Mouse (Mus musculus): ENCODE data around the gene Siglece.
"Not testable (repeated sequence)": the region's sequence is repeated elsewhere in the genome, so short reads cannot be mapped to it uniquely, and the experiment has no call there.

Gene Siglece

GRCm38 (mm10) chr7:43660002-43660401, at the start of gene Siglece:
Gene Siglece, minus strand, starts transcription at chr7:43660161.
- in situ Hi-C loops (cut with MboI) = no loop called here

- in situ Hi-C loops (cut with MboI) = no loop called here
These were observed 30.2 kb upstream of the Siglece start, which contains the start of gene Klk14 for GRCm38 (mm10) chr7:43690118-43690517. Gene Klk14, plus strand, starts transcription at chr7:43690418.

GRCm38 (mm10) chr7:43685088-43685487, 25.1 kb upstream of the Siglece start:
- in situ Hi-C loops (cut with MboI) = no loop called here

- in situ Hi-C loops (cut with MboI) = not testable (repeated sequence)
These were observed 22.6 kb upstream of the Siglece start for GRCm38 (mm10) chr7:43682511-43682910.

- in situ Hi-C loops (cut with MboI) = no loop called here
These were observed 21.0 kb upstream of the Siglece start for GRCm38 (mm10) chr7:43680960-43681359.

GRCm38 (mm10) chr7:43678517-43678916, 18.6 kb upstream of the Siglece start:
- in situ Hi-C loops (cut with MboI) = no loop called here

- in situ Hi-C loops (cut with MboI) = no loop called here
These were observed 15.1 kb upstream of the Siglece start for GRCm38 (mm10) chr7:43675091-43675490.

GRCm38 (mm10) chr7:43672581-43673260, 12.8 kb upstream of the Siglece start:
- in situ Hi-C loops (cut with MboI) = no loop called here

GRCm38 (mm10) chr7:43671809-43672580, 12.0 kb upstream of the Siglece start, which contains the start of gene Ctu1:
Gene Ctu1, plus strand, starts transcription at chr7:43672016.
- in situ Hi-C loops (cut with MboI) = no loop called here

GRCm38 (mm10) chr7:43671064-43671808, 11.3 kb upstream of the Siglece start:
- in situ Hi-C loops (cut with MboI) = no loop called here

- in situ Hi-C loops (cut with MboI) = no loop called here
These were observed 8.6 kb upstream of the Siglece start for GRCm38 (mm10) chr7:43668582-43668981.

- in situ Hi-C loops (cut with MboI) = not testable (repeated sequence)
These were observed 7.3 kb upstream of the Siglece start for GRCm38 (mm10) chr7:43667221-43667620.

- in situ Hi-C loops (cut with MboI) = no loop called here
These were observed 2.8 kb upstream of the Siglece start for GRCm38 (mm10) chr7:43662804-43663203.

- in situ Hi-C loops (cut with MboI) = no loop called here
These were observed 3.7 kb downstream of the Siglece start for GRCm38 (mm10) chr7:43656232-43656631.

GRCm38 (mm10) chr7:43654519-43654918, 5.4 kb downstream of the Siglece start:
- in situ Hi-C loops (cut with MboI) = no loop called here

GRCm38 (mm10) chr7:43652683-43653082, 7.3 kb downstream of the Siglece start:
- in situ Hi-C loops (cut with MboI) = no loop called here

GRCm38 (mm10) chr7:43643046-43643652, 16.8 kb downstream of the Siglece start:
- in situ Hi-C loops (cut with MboI) = no loop called here

GRCm38 (mm10) chr7:43642587-43642986, 17.4 kb downstream of the Siglece start:
- in situ Hi-C loops (cut with MboI) = no loop called here

GRCm38 (mm10) chr7:43637118-43637517, 22.8 kb downstream of the Siglece start:
- in situ Hi-C loops (cut with MboI) = no loop called here

- in situ Hi-C loops (cut with MboI) = no loop called here
These were observed 23.8 kb downstream of the Siglece start for GRCm38 (mm10) chr7:43636194-43636593.

GRCm38 (mm10) chr7:43634500-43634899, 25.5 kb downstream of the Siglece start, which contains the start of gene Ceacam18:
Gene Ceacam18, plus strand, starts transcription at chr7:43634707.
- in situ Hi-C loops (cut with MboI) = no loop called here

- in situ Hi-C loops (cut with MboI) = no loop called here
These were observed 26.0 kb downstream of the Siglece start for GRCm38 (mm10) chr7:43633940-43634339.

All from mature B cell (primary cell).